Mouse (Mus musculus): ENCODE measurements around the gene Smad3. TPM values are rescaled to one million over a fixed set of nuclear protein-coding genes. Genes with fewer than 3 reads are reported as not detected.

Smad3 gene
- polyA plus RNA-seq, 1 experiment from 2014 or later, result 9.0 TPM

DNA sequence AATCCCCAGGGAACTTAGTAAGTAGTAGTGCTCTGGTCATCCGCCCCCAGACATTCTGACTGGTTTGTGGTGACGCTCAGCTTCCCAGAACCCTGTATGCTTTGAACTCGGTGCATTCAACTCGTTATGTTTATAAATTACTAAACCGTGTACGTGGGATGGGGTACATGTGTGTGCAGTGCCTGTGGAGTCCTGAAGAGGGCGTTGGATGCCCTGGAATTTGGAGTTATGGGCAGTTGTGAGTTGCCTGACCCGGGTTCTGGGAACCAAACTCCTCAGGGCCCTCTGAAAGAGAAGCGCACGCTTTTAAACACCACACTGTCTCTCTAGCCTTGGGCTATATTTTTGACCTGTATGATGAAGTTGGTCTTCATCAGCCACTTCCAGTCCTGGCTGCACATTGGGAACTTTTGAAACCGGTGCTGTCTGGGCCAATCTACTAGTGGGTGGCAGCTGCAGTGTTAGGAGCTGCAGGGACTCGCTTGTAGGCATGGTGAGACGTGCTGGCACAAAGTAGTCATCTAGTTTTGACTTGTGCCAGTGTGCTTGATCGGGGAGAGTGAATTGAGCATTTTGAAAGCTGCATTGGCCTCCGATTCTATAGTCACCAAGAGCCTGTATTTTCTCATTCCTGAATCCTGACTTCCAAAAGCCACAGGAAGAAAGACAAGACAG is 133.8 kb downstream of the Smad3 start:
- H3K4me2 ChIP-seq (replicated peaks), result no peak overlapping the region
- WGBS, result 86% methylated on average over 15 of the region's 15 CpGs
- no peak overlapping the region for H3K9ac ChIP-seq
- ATAC-seq (ENCODE audit: low FRiP score) (no peak), DNase-seq (ENCODE audit: low spot score) (no peak)
- peaks cover 40% of the 10 kb centered on the region for H3K36me3 ChIP-seq (replicated peaks; ENCODE audit: control insufficient read depth, insufficient read depth)
- no peak overlapping the region for H3K27ac ChIP-seq
- no peaks in the 10 kb centered on the region for H3K9me3 ChIP-seq (ENCODE audit: control insufficient read depth, low read length)
- no peaks in the 10 kb centered on the region for H3K27me3 ChIP-seq (ENCODE audit: control insufficient read depth, insufficient read depth, low read length)
- no peaks in the 10 kb centered on the region; the same call in 1 of the 2 replicates for H3K4me1 ChIP-seq (replicated peaks; ENCODE audit: control insufficient read depth, insufficient read depth, low read length)
- H3K4me3 ChIP-seq (replicated peaks; ENCODE audit: low read length), result no peak overlapping the region

GRCm38 (mm10) chr9:63617967-63618366 is 139.8 kb downstream of the Smad3 start:
- Histone ChIP-seq H3K27me3 (ENCODE audit: control insufficient read depth, insufficient read depth, low read length) (no peaks in the 10 kb centered on the region), H3K36me3 (replicated peaks; ENCODE audit: control insufficient read depth, insufficient read depth) (peaks cover 47% of the 10 kb centered on the region), H3K4me1 (replicated peaks; ENCODE audit: control insufficient read depth, insufficient read depth, low read length) (peaks cover 6% of the 10 kb centered on the region; the same call in 1 of the 2 replicates), H3K9ac (no peak overlapping the region), H3K27ac (no peak overlapping the region), H3K4me2 (replicated peaks) (no peak overlapping the region), H3K4me3 (replicated peaks; ENCODE audit: low read length) (no peak overlapping the region), H3K9me3 (ENCODE audit: control insufficient read depth, low read length) (no peaks in the 10 kb centered on the region)
- DNase-seq (ENCODE audit: low spot score), result no peak
- WGBS, result 94% methylated on average over 2 of the region's 2 CpGs
- no peak for ATAC-seq (ENCODE audit: low FRiP score)

DNA sequence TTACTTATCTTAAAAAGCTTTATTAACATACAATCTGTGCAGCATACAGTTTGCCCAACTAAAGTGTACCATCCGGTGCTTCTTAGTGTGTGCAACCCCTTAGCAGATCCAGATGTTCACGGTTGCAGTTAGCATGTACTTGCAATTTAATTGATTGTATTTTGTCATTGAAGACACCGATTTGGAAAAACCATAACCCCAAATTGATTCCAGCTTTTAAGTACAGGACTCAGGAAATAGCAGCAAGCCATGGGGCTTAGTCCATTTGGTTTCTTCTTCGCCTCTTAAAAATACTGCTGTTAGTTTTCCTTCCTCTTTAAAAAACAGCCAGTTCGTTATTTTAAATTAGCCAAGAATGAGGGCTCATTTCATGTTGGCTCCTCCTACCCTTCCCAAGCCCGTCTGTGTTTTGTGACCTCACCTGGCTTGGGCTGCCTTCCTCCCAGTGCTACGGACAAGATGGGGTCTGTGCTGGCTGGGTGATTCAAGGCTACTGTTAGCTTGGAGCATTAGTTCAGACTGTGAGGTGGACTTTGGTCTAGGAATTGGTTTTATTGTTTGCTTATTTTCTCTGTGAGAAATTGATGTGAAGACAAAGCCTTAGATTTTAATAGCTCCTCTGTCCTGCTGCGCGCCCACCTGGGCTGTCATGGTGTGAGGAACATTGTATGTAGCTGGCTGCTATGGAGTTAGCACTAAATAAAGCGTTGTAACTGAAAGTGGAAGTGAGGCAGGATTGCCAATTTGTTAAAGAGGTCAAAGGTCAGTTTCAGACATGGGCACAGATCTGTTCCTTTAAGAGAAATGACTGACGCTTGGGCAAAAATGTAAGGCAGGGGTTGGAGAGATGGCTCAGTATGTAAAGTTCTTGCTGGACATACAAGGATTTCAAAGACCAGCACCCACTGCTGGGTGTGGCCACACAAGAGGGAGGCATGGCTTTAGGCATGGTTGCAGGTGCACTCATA is 143.5 kb downstream of the Smad3 start:
- Histone ChIP-seq H3K27ac (no peak overlapping the region), H3K4me3 (replicated peaks; ENCODE audit: low read length) (no peak overlapping the region), H3K36me3 (replicated peaks; ENCODE audit: control insufficient read depth, insufficient read depth) (peaks cover 26% of the 10 kb centered on the region), H3K9ac (no peak overlapping the region), H3K27me3 (ENCODE audit: control insufficient read depth, insufficient read depth, low read length) (no peaks in the 10 kb centered on the region), H3K4me1 (replicated peaks; ENCODE audit: control insufficient read depth, insufficient read depth, low read length) (peaks cover 15% of the 10 kb centered on the region), H3K4me2 (replicated peaks) (no peak overlapping the region), H3K9me3 (ENCODE audit: control insufficient read depth, low read length) (no peaks in the 10 kb centered on the region)
- 87% methylated on average over 11 of the region's 11 CpGs for WGBS
- ATAC-seq (ENCODE audit: low FRiP score) (no peak), DNase-seq (ENCODE audit: low spot score) (no peak)

GRCm38 (mm10) chr9:63613569-63613968 is 144.2 kb downstream of the Smad3 start:
- ATAC-seq (ENCODE audit: low FRiP score) (no peak), DNase-seq (ENCODE audit: low spot score) (no peak)
- no peak overlapping the region for H3K4me3 ChIP-seq (replicated peaks; ENCODE audit: low read length)
- H3K36me3 ChIP-seq (replicated peaks; ENCODE audit: control insufficient read depth, insufficient read depth), result peaks cover 20% of the 10 kb centered on the region
- no peak overlapping the region for H3K27ac ChIP-seq
- no peaks in the 10 kb centered on the region for H3K9me3 ChIP-seq (ENCODE audit: control insufficient read depth, low read length)
- H3K27me3 ChIP-seq (ENCODE audit: control insufficient read depth, insufficient read depth, low read length), result no peaks in the 10 kb centered on the region
- H3K9ac ChIP-seq, result no peak overlapping the region
- H3K4me1 ChIP-seq (replicated peaks; ENCODE audit: control insufficient read depth, insufficient read depth, low read length), result peaks cover 15% of the 10 kb centered on the region
- H3K4me2 ChIP-seq (replicated peaks), result 0 out of 2 replicates have a peak overlapping the region, but pooled peaks have one; percentile 13
- WGBS, result 43% methylated on average over 1 of the region's 1 CpGs

DNA sequence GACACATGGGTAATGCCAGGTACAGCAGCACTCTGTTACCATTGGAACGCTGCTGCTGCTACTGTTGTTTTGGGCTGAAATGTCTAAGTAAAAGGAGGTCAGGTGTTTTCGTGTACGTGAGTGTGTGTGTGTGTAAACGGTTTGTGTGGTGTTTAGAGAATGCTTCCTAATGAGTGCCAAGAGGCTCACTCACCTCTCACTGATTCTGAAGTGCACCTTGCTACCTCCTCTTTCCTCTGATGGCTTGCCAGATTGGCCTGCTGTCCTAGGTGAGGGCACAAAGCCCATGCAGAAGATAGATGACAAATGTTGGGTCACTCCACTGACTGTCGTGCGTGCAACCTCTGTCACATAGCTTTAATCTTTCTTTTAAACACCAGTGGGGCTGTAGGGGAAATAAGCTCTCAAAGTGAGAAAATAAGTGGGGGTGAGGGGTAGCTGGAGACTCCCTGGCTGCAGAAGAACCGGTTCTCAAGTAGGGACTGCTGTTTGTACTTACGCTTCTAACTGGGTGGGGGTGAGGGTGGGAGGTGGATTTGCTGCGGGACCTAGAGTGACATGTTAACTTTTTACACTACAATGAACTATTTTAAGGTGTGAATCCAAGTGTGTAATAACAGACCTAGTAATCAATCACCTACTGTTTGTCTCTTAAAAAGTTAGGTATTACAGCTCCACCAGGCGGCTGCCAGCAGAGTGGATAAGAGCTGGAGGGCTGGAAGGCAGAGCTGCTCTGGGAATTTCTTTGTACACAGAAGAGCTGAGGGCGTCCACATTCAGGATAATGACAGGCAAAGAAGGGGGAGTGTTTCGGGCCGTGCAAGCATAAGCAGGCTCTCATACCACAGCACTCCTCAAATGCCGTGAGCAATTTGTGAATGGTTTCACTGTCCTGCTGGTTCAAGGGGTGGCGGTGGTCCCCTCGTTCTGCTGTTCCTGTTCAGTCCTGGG is 145.0 kb downstream of the Smad3 start:
- Histone ChIP-seq H3K4me1 (replicated peaks; ENCODE audit: control insufficient read depth, insufficient read depth, low read length) (peaks cover 15% of the 10 kb centered on the region), H3K4me2 (replicated peaks) (0 out of 2 replicates have a peak overlapping the region, but pooled peaks have one; percentile 13), H3K27ac (no peak overlapping the region), H3K9me3 (ENCODE audit: control insufficient read depth, low read length) (no peaks in the 10 kb centered on the region), H3K27me3 (ENCODE audit: control insufficient read depth, insufficient read depth, low read length) (no peaks in the 10 kb centered on the region), H3K9ac (no peak overlapping the region), H3K4me3 (replicated peaks; ENCODE audit: low read length) (no peak overlapping the region), H3K36me3 (replicated peaks; ENCODE audit: control insufficient read depth, insufficient read depth) (peaks cover 13% of the 10 kb centered on the region; the same call in 1 of the 2 replicates)
- WGBS, result 46% methylated on average over 16 of the region's 16 CpGs
- DNase-seq (ENCODE audit: low spot score) (peak; percentile 58), ATAC-seq (ENCODE audit: low FRiP score) (peak; percentile 70; the same call in 1 of the 2 replicates)

DNA sequence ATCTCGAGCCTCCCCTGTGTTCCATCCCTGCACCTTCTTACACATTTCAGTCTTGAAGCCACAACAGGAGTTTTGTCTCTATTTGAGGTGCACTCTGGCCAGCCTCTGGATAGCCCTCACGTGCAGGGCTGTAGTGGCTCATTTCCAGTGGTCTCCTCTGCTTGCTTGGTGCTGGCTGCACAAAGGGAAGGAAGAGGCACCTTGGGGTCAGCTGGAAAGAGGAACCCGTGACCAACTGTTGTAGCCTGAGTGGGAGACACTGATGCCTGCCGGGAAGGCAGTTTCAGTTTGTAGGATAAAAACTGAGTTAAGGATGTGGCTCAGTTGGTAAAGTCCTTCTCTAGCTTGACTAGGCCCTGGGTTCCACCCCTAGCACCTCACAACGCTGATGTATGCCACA is 145.8 kb downstream of the Smad3 start:
- H3K9ac ChIP-seq, result no peak overlapping the region
- 72% methylated on average over 5 of the region's 5 CpGs for WGBS
- ATAC-seq (ENCODE audit: low FRiP score) (no peak), DNase-seq (ENCODE audit: low spot score) (no peak)
- H3K36me3 ChIP-seq (replicated peaks; ENCODE audit: control insufficient read depth, insufficient read depth), result peaks cover 4% of the 10 kb centered on the region; the same call in 1 of the 2 replicates
- peaks cover 15% of the 10 kb centered on the region for H3K4me1 ChIP-seq (replicated peaks; ENCODE audit: control insufficient read depth, insufficient read depth, low read length)
- H3K4me2 ChIP-seq (replicated peaks), result no peak overlapping the region
- no peak overlapping the region for H3K27ac ChIP-seq
- H3K9me3 ChIP-seq (ENCODE audit: control insufficient read depth, low read length), result no peaks in the 10 kb centered on the region
- H3K27me3 ChIP-seq (ENCODE audit: control insufficient read depth, insufficient read depth, low read length), result no peaks in the 10 kb centered on the region
- H3K4me3 ChIP-seq (replicated peaks; ENCODE audit: low read length), result no peak overlapping the region

GRCm38 (mm10) chr9:63610841-63611366 is 146.9 kb downstream of the Smad3 start:
- Histone ChIP-seq H3K4me2 (replicated peaks) (peak overlapping the region; percentile 15), H3K27me3 (ENCODE audit: control insufficient read depth, insufficient read depth, low read length) (no peaks in the 10 kb centered on the region), H3K27ac (no peak overlapping the region), H3K9me3 (ENCODE audit: control insufficient read depth, low read length) (no peaks in the 10 kb centered on the region), H3K4me3 (replicated peaks; ENCODE audit: low read length) (no peak overlapping the region), H3K36me3 (replicated peaks; ENCODE audit: control insufficient read depth, insufficient read depth) (no peaks in the 10 kb centered on the region), H3K9ac (0 out of 2 replicates have a peak overlapping the region, but pooled peaks have one; percentile 8), H3K4me1 (replicated peaks; ENCODE audit: control insufficient read depth, insufficient read depth, low read length) (peaks cover 15% of the 10 kb centered on the region)
- ATAC-seq (ENCODE audit: low FRiP score), result no peak; the same call in 1 of the 2 replicates
- 16% methylated on average over 13 of the region's 13 CpGs for WGBS
- DNase-seq (ENCODE audit: low spot score), result no peak

DNA sequence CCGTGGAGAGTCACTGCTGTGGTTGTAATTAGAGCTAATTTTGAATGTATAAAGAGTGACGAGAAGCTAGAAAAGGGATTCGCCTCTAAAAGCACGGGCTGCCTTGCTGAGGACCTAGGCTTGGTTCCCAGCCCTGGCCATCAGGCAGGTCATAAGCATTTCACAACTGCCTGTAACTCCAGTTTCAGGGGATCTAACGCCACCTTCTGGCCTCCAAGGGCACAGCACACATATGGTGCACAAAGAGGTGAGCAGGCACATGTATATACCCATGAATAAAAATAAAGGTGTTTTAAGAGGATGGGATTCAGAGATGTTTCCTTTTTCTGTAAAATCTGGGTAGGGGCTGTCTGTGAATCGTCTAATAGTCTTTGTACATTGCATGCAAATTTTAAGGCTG is 147.6 kb downstream of the Smad3 start:
- Histone ChIP-seq H3K27me3 (ENCODE audit: control insufficient read depth, insufficient read depth, low read length) (no peaks in the 10 kb centered on the region), H3K4me2 (replicated peaks) (no peak overlapping the region), H3K27ac (no peak overlapping the region), H3K9me3 (ENCODE audit: control insufficient read depth, low read length) (no peaks in the 10 kb centered on the region), H3K4me3 (replicated peaks; ENCODE audit: low read length) (no peak overlapping the region), H3K36me3 (replicated peaks; ENCODE audit: control insufficient read depth, insufficient read depth) (no peaks in the 10 kb centered on the region), H3K4me1 (replicated peaks; ENCODE audit: control insufficient read depth, insufficient read depth, low read length) (peaks cover 15% of the 10 kb centered on the region), H3K9ac (no peak overlapping the region)
- 86% methylated on average over 6 of the region's 6 CpGs for WGBS
- DNase-seq (ENCODE audit: low spot score), result no peak
- ATAC-seq (ENCODE audit: low FRiP score), result no peak
